Mouse (Mus musculus) forebrain, embryonic 16.5 days (tissue): ENCODE data around the gene Gm7168. TPM values are rescaled to one million over a fixed set of nuclear protein-coding genes. Genes with fewer than 3 reads are reported as not detected.
"Not testable (repeated sequence)": the region's sequence is repeated elsewhere in the genome, so short reads cannot be mapped to it uniquely, and the experiment has no call there.

Experiments used
- ATAC-seq: fragments of 200-750 bp; cut with Nextera tagmentation; 2 replicates; pipeline ENCODE4 v1.8.0; 2017; ENCODE audit warnings: mild to moderate bottlenecking, moderate library complexity
- H3K27ac ChIP-seq: fragments of 300-500 bp; sonication (generic); 2 replicates; pipeline ENCODE4 v1.5.1; 2014; ENCODE audit warnings: low read length, control low read depth
- H3K27me3 ChIP-seq: fragments of 300-500 bp; sonication (generic); replicated peaks from 2 replicates; pipeline ENCODE4 v1.6.1; 2014; ENCODE audit warnings: low read length; ENCODE audit not compliant: control insufficient read depth, insufficient read depth
- H3K36me3 ChIP-seq: fragments of 300-500 bp; sonication (generic); 2 replicates; pipeline ENCODE4 v1.6.1; 2014; ENCODE audit not compliant: control insufficient read depth, insufficient read depth
- H3K4me1 ChIP-seq: fragments of 300-500 bp; sonication (generic); replicated peaks from 2 replicates; pipeline ENCODE4 v1.6.1; 2014; ENCODE audit warnings: low read length; ENCODE audit not compliant: control insufficient read depth, insufficient read depth
- H3K4me2 ChIP-seq: fragments of 300-500 bp; sonication (generic); 2 replicates; pipeline ENCODE4 v1.6.1; 2014; ENCODE audit warnings: mild to moderate bottlenecking, low read length, control low read depth
- H3K4me3 ChIP-seq: fragments of 300-500 bp; sonication (generic); replicated peaks from 2 replicates; pipeline ENCODE4 v1.5.1; 2014; ENCODE audit warnings: mild to moderate bottlenecking, low read length, control low read depth
- H3K9ac ChIP-seq: fragments of 300-500 bp; sonication (generic); replicated peaks from 2 replicates; pipeline ENCODE4 v1.6.1; 2014; ENCODE audit warnings: low read depth, low read length, control low read depth
- H3K9me3 ChIP-seq: fragments of 300-500 bp; sonication (generic); 2 replicates; pipeline ENCODE4 v1.6.1; 2016; ENCODE audit warnings: low read length; ENCODE audit not compliant: control insufficient read depth
- WGBS: fragments of 180-500 bp; shearing (Covaris S2); extraction: QIAGEN DNeasy Blood & Tissue Kit; methylation state at CpG from one replicate; pipeline ENCODE4 v1.1.7; 2014; 5-methylcytosine and 5-hydroxymethylcytosine counted together
- polyA plus RNA-seq: library from polyadenylated mRNA; unstranded; fragments of >200 nt; fragmentation: Nextera tagmentation; extraction: Ambion mirVana; gene quantifications from 2 replicates; pipeline ENCODE4 v1.2.1, GENCODE M21; 2015

Gene Gm7168
- polyA plus RNA-seq: not detected in 2 replicates

- not testable (repeated sequence) for H3K27ac ChIP-seq, H3K9me3 ChIP-seq, H3K27me3 ChIP-seq, H3K4me3 ChIP-seq, H3K36me3 ChIP-seq, H3K4me2 ChIP-seq, ATAC-seq, H3K4me1 ChIP-seq, H3K9ac ChIP-seq
- WGBS: 89% methylated on average over 1 of the region's 2 CpGs
Observed at GRCm38 (mm10) chr17:13948073-13948472, at the start of gene Gm7168. Gene Gm7168, plus strand, starts transcription at chr17:13948373.

GRCm38 (mm10) chr17:13898838-13899237 lies 49.3 kb upstream of the Gm7168 start:
- H3K27ac ChIP-seq: no peak overlapping the region
- H3K4me2 ChIP-seq: no peak overlapping the region
- no peak for ATAC-seq
- no peaks in the 10 kb centered on the region for H3K9me3 ChIP-seq
- H3K27me3 ChIP-seq: no peaks in the 10 kb centered on the region
- no peak overlapping the region for H3K9ac ChIP-seq
- H3K4me3 ChIP-seq: no peak overlapping the region
- WGBS: 91% methylated on average over 17 of the region's 17 CpGs
- H3K4me1 ChIP-seq: no peaks in the 10 kb centered on the region
- peaks cover 32% of the 10 kb centered on the region; the same call in 1 of the 2 replicates for H3K36me3 ChIP-seq

GRCm38 (mm10) chr17:13899241-13899640 lies 48.9 kb upstream of the Gm7168 start:
- ATAC-seq: no peak
- Histone ChIP-seq H3K9ac (no peak overlapping the region), H3K27me3 (no peaks in the 10 kb centered on the region)

GRCm38 (mm10) chr17:13903793-13904192 lies 44.4 kb upstream of the Gm7168 start:
- H3K27me3 ChIP-seq: no peaks in the 10 kb centered on the region
- H3K4me3 ChIP-seq: no peak overlapping the region
- no peak for ATAC-seq
- H3K4me1 ChIP-seq: no peaks in the 10 kb centered on the region
- no peak overlapping the region for H3K27ac ChIP-seq
- 92% methylated on average over 8 of the region's 8 CpGs for WGBS
- no peak overlapping the region for H3K4me2 ChIP-seq
- peaks cover 27% of the 10 kb centered on the region; the same call in 1 of the 2 replicates for H3K36me3 ChIP-seq
- H3K9ac ChIP-seq: no peak overlapping the region
- H3K9me3 ChIP-seq: no peaks in the 10 kb centered on the region

More at GRCm38 (mm10) chr17:13899241-13899640, 48.9 kb upstream of the Gm7168 start:
- Histone ChIP-seq H3K4me2 (no peak overlapping the region), H3K4me3 (no peak overlapping the region), H3K27ac (no peak overlapping the region), H3K9me3 (no peaks in the 10 kb centered on the region), H3K36me3 (peaks cover 33% of the 10 kb centered on the region; the same call in 1 of the 2 replicates), H3K4me1 (no peaks in the 10 kb centered on the region)
- WGBS: 91% methylated on average over 7 of the region's 7 CpGs

GRCm38 (mm10) chr17:13907082-13907481 lies 41.1 kb upstream of the Gm7168 start:
- no peak overlapping the region for H3K9ac ChIP-seq
- H3K4me1 ChIP-seq: no peaks in the 10 kb centered on the region
- no peak overlapping the region for H3K4me2 ChIP-seq
- H3K27ac ChIP-seq: no peak overlapping the region
- peaks cover 11% of the 10 kb centered on the region; the same call in 1 of the 2 replicates for H3K36me3 ChIP-seq
- H3K9me3 ChIP-seq: no peaks in the 10 kb centered on the region
- no peak for ATAC-seq
- no peaks in the 10 kb centered on the region for H3K27me3 ChIP-seq
- WGBS: 94% methylated on average over 5 of the region's 5 CpGs
- H3K4me3 ChIP-seq: no peak overlapping the region

GRCm38 (mm10) chr17:13907681-13908080 lies 40.5 kb upstream of the Gm7168 start:
- Histone ChIP-seq H3K4me2 (no peak overlapping the region), H3K9me3 (no peaks in the 10 kb centered on the region), H3K9ac (no peak overlapping the region), H3K4me1 (no peaks in the 10 kb centered on the region), H3K36me3 (peaks cover 9% of the 10 kb centered on the region; the same call in 1 of the 2 replicates), H3K27ac (no peak overlapping the region), H3K4me3 (no peak overlapping the region), H3K27me3 (no peaks in the 10 kb centered on the region)
- WGBS: 86% methylated on average over 1 of the region's 1 CpGs
- ATAC-seq: no peak

GRCm38 (mm10) chr17:13913951-13914350 lies 34.2 kb upstream of the Gm7168 start:
- no peak overlapping the region for H3K27ac ChIP-seq
- 36% methylated on average over 4 of the region's 4 CpGs for WGBS
- H3K36me3 ChIP-seq: no peaks in the 10 kb centered on the region
- no peaks in the 10 kb centered on the region for H3K27me3 ChIP-seq
- no peaks in the 10 kb centered on the region for H3K9me3 ChIP-seq
- no peak overlapping the region for H3K9ac ChIP-seq
- no peak overlapping the region for H3K4me2 ChIP-seq
- no peak overlapping the region for H3K4me3 ChIP-seq
- H3K4me1 ChIP-seq: no peaks in the 10 kb centered on the region; the same call in 1 of the 2 replicates
- no peak for ATAC-seq

- ATAC-seq: no peak
- Histone ChIP-seq H3K4me3 (no peak overlapping the region), H3K9me3 (no peaks in the 10 kb centered on the region), H3K36me3 (no peaks in the 10 kb centered on the region), H3K27me3 (no peaks in the 10 kb centered on the region), H3K4me1 (no peaks in the 10 kb centered on the region; the same call in 1 of the 2 replicates), H3K9ac (no peak overlapping the region), H3K27ac (no peak overlapping the region), H3K4me2 (no peak overlapping the region)
- WGBS: 79% methylated on average over 4 of the region's 4 CpGs
Observed at GRCm38 (mm10) chr17:13914531-13914930, 33.6 kb upstream of the Gm7168 start.

GRCm38 (mm10) chr17:13920771-13921170 lies 27.4 kb upstream of the Gm7168 start:
- Histone ChIP-seq H3K27me3 (no peaks in the 10 kb centered on the region), H3K4me1 (no peaks in the 10 kb centered on the region), H3K4me3 (no peak overlapping the region), H3K36me3 (no peaks in the 10 kb centered on the region), H3K9me3 (no peaks in the 10 kb centered on the region), H3K9ac (no peak overlapping the region), H3K4me2 (no peak overlapping the region), H3K27ac (no peak overlapping the region)
- WGBS: 86% methylated on average over 2 of the region's 2 CpGs
- no peak for ATAC-seq

GRCm38 (mm10) chr17:13923418-13923817 lies 24.8 kb upstream of the Gm7168 start:
- Histone ChIP-seq H3K9me3 (no peaks in the 10 kb centered on the region), H3K4me3 (no peak overlapping the region), H3K9ac (no peak overlapping the region), H3K36me3 (no peaks in the 10 kb centered on the region), H3K4me2 (no peak overlapping the region), H3K27me3 (no peaks in the 10 kb centered on the region), H3K4me1 (no peaks in the 10 kb centered on the region), H3K27ac (no peak overlapping the region)
- ATAC-seq: no peak
- 66% methylated on average over 2 of the region's 2 CpGs for WGBS
